Mouse (Mus musculus) liver, adult 2 months (tissue): ENCODE results near the gene Slc9a2.

Experiments used
- CTCF ChIP-seq: fragments of 200-500 bp; IDR thresholded peaks from 2 replicates; pipeline ENCODE4 v1.5.1; 2011; ENCODE audit warnings: low read depth, low read length, control low read depth
- POLR2A ChIP-seq: fragments of 200-500 bp; IDR thresholded peaks from 2 replicates; pipeline ENCODE4 v1.6.1; 2011; ENCODE audit warnings: low read length, control low read depth; ENCODE audit not compliant: insufficient read depth; ENCODE audit errors: extremely low read depth

DNA sequence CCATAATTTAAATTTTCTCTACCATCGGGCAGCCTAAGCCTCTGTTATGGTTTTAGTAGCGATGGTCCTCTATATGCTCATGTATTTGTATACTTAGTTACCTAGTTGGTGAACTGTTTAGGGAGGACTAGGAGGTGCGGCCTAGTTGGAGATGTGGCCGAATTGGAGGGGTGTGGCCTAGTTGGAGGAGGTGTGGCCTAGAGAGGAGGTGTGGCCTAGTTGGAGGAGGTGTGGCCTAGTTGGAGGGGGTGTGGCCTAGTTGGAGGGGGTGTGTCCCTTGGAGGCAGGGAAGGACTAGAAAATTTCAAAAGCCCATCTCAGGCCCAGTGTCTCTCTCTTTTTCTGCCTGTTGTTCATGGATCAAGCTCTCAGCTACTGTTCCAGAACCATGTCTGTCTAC is 8.9 kb upstream of the Slc9a2 start:
- TF ChIP-seq CTCF = no peak
- TF ChIP-seq POLR2A = no peak
